Mouse (Mus musculus): ENCODE measurements around the gene Copz1.

DNA sequence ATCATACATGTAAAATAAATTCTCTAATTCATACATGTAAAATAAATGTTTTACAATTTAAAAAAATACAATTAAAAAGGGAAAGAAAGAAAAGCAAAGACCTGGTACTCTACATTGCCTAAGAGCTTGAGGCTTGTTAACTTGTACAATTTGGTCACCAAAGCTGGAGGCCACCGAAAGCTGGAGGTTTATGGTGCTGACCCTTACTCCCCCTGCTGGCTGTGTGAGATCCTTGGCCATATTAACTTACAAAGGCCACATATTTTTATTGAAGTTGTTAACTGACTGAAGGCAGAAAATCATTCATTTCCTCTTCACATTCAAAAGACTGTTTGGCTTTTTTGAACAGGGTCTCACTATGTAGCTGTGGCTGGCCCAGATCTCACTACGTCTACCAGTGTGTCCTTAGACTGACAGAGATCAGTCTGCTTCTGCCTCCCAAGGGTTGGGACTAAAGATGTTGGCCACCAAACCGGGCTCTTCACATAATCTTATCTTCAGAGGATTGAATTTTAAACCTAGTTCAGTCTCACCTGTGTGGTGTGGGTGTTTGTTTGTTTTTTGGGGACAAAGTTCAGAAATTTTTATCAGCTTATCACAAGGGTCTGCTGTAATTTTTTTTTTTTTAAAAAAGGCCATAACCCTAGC is 8.4 kb downstream of the Copz1 start:
- TF ChIP-seq CTCF (IDR thresholded peaks at IDR 0.05; ENCODE audit: low read depth) (peak; percentile 66), EP300 (IDR thresholded peaks at IDR 0.05; ENCODE audit: low read depth) (no peak)

All from heart, postnatal 0 days (tissue).